Mouse (Mus musculus) testis, adult 2 months (tissue): ENCODE measurements around the gene Mob4.

Experiments
- CTCF ChIP-seq: fragments of 200-500 bp; IDR thresholded peaks from 2 replicates; pipeline ENCODE4 v1.5.1; 2012; ENCODE audit warnings: low read depth, mild to moderate bottlenecking, inconsistent platforms, low read length, moderate library complexity; ENCODE audit not compliant: control insufficient read depth, insufficient read depth, insufficient replicate concordance
- POLR2A ChIP-seq: fragments of 200-500 bp; IDR thresholded peaks from 2 replicates; pipeline ENCODE4 v1.6.1; 2012; ENCODE audit warnings: low read depth, mild to moderate bottlenecking, inconsistent platforms, low read length, moderate library complexity; ENCODE audit not compliant: control insufficient read depth

DNA sequence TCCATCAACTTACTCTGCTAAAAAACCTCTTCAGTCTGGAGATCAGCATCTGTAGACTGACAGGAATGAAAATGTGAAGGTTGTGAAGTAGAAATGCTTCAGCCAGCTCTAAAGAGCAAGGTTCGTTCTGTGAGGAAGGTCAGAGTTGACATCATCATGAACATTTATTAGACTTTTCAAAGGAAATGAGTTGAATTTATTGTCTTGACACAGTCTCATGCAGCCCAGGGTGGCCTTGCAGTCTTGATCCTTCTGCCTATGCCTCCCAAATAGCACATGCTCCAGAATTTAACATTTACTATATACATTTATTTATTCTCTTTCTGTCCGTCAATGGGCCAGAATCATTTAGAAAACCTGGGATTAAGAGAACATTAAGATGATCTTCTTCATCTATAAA is 7.5 kb upstream of the Mob4 start:
- TF ChIP-seq POLR2A: no peak
- TF ChIP-seq CTCF: no peak
